Comparison of ENCODE assay signal across 8 mouse cellular contexts in the genomic region with DNA sequence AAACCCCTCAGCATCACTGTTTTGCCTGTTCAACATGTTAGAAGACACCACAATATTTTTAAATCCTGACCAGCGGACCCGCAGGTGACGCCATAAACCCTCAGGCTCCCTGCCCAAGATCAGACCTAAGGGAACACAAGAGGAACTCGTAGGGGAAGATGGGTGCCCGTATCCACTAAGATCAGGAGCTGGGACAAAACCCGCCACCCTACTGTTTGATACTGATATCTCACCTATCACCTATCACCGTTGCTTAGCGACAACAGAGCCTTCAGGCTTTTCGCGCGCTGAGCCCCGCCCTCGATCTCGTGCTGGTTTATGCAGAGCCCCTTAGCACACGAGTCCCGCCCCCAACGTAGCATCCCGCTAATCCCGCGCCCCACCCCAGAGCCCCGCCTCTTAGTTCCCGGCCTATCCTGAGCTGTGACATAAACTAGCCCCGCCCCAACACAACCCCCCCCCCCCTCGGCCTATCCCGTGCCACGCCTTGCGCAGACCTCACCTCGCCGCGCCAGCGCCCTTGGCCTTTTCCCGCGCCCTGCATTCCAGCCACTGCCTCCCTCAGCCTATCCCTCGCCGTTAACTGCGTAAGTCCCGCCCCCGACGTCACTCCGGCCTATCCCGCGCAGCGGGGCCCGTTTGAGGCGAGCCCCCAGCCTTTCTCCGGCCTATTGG. TPM values are rescaled to one million over a fixed set of nuclear protein-coding genes. Genes with fewer than 3 reads are reported as not detected.
DNase-seq lines count a peak whose midpoint lies in the region; ATAC-seq and TF ChIP-seq lines count a peak whose summit lies in the region.

A gene (plus strand): TSS at position 500 of the 675 bp plus-strand sequence.

- peak within 1 kb of the TSS; percentile 76 for H3K27ac ChIP-seq in MEL (ENCODE audit: control insufficient read depth, low read depth, low read length)
- peak within 1 kb of the TSS; percentile 41 for H3K27ac ChIP-seq in cerebellum, adult 2 months (ENCODE audit: insufficient read depth, low read length)
- peak within 1 kb of the TSS; percentile 80 for H3K27ac ChIP-seq in forebrain, postnatal 0 days (ENCODE audit: low read depth, low read length)
- H3K27ac ChIP-seq in lung, embryonic 15.5 days, result peak within 1 kb of the TSS; percentile 83

- TF ChIP-seq CTCF in MEL (IDR thresholded peaks at IDR 0.05 in 2 of 3, conservative IDR thresholded peaks at IDR 0.05 in 1 of 3; ENCODE audit: control insufficient read depth in 1 of 3, insufficient read depth in 1 of 3, low read depth in 2 of 3, low read length in 3 of 3, poor library complexity in 1 of 3, severe bottlenecking in 1 of 3), result no peak
- TF ChIP-seq CTCF in cerebellum, adult 2 months (IDR thresholded peaks at IDR 0.05; ENCODE audit: borderline replicate concordance, insufficient read depth, low read depth, low read length), result no peak
- no peak for TF ChIP-seq CTCF in forebrain, postnatal 0 days (IDR thresholded peaks at IDR 0.05; ENCODE audit: low read depth)

- peak within 1 kb of the TSS; percentile 84 for H3K9ac ChIP-seq in MEL (ENCODE audit: control insufficient read depth, low read depth, low read length, poor library complexity, severe bottlenecking)
- peak within 1 kb of the TSS; percentile 71 for H3K9ac ChIP-seq in forebrain, postnatal 0 days
- H3K9ac ChIP-seq in lung, embryonic 15.5 days, result peak within 1 kb of the TSS; percentile 76

- ATAC-seq in forebrain, postnatal 0 days, result peak; percentile 94
- ATAC-seq in lung, embryonic 15.5 days (ENCODE audit: borderline replicate concordance, extremely low read depth, low FRiP score, low TSS enrichment), result peak; percentile 98

- peak within 1 kb of the TSS; percentile 62 to 77 for H3K4me3 ChIP-seq in MEL (ENCODE audit: control insufficient read depth in 1 of 2, insufficient read depth in 1 of 2, low read depth in 2 of 2, low read length in 2 of 2)
- peak within 1 kb of the TSS; percentile 87 for H3K4me3 ChIP-seq in cerebellum, adult 2 months (replicated peaks; ENCODE audit: insufficient read depth, low read depth, low read length)
- H3K4me3 ChIP-seq in forebrain, postnatal 0 days (ENCODE audit: low read depth, low read length), result peak within 1 kb of the TSS; percentile 64
- H3K4me3 ChIP-seq in lung, embryonic 15.5 days, result peak within 1 kb of the TSS; percentile 71

- DNase-seq in MEL (ENCODE audit: low read depth, low spot score), result peak; percentile 100
- peak; percentile 99 to 100 for DNase-seq in cerebellum, adult 2 months
- DNase-seq in forebrain, postnatal 0 days, result peak; percentile 96
- DNase-seq in heart, postnatal 4 days, result peak; percentile 99
- DNase-seq in layer of hippocampus, adult 8-10 months (ENCODE audit: low spot score in 2 of 2), result peak; percentile 96 to 97
- peak; percentile 99 for DNase-seq in ovary, adult 18-20 months (ENCODE audit: low spot score)
- DNase-seq in thymus, postnatal 0 days (ENCODE audit: low spot score), result peak; percentile 96

- no peaks in the 10 kb centered on the region for H3K9me3 ChIP-seq in MEL (replicated peaks; ENCODE audit: insufficient read depth, low read length)
- H3K9me3 ChIP-seq in forebrain, postnatal 0 days (ENCODE audit: low read length), result no peaks in the 10 kb centered on the region
- H3K9me3 ChIP-seq in lung, embryonic 15.5 days, result no peaks in the 10 kb centered on the region

- no peaks in the 10 kb centered on the region for H3K27me3 ChIP-seq in MEL (ENCODE audit: control insufficient read depth in 1 of 2, insufficient read depth in 2 of 2, low read length in 2 of 2)
- no peaks in the 10 kb centered on the region for H3K27me3 ChIP-seq in cerebellum, adult 2 months (ENCODE audit: control insufficient read depth, insufficient read depth, low read length)
- no peaks in the 10 kb centered on the region for H3K27me3 ChIP-seq in forebrain, postnatal 0 days (ENCODE audit: insufficient read depth, low read length)
- H3K27me3 ChIP-seq in lung, embryonic 15.5 days, result no peaks in the 10 kb centered on the region

- peak within 1 kb of the TSS; percentile 91 for H3K4me2 ChIP-seq in forebrain, postnatal 0 days (ENCODE audit: low read depth)
- peak within 1 kb of the TSS; percentile 73 for H3K4me2 ChIP-seq in lung, embryonic 15.5 days

- TF ChIP-seq RAD21 in MEL (IDR thresholded peaks at IDR 0.05; ENCODE audit: low read depth, low read length), result no peak

- H3K79me2 ChIP-seq in MEL (ENCODE audit: control insufficient read depth, insufficient read depth, low read length, poor library complexity), result peaks cover 25% of the 10 kb centered on the region

- TF ChIP-seq POLR2A in MEL (IDR thresholded peaks at IDR 0.05; ENCODE audit: control insufficient read depth in 1 of 2, insufficient read depth in 1 of 2, low read depth in 1 of 2, low read length in 2 of 2, poor library complexity in 1 of 2), result no peak
- TF ChIP-seq POLR2A in cerebellum, adult 2 months (IDR thresholded peaks at IDR 0.05; ENCODE audit: borderline replicate concordance, insufficient read depth, low read length), result 0 out of 2 replicates have a peak, but pooled peaks have one; percentile 56

- WGBS in cerebellum, adult 2 months, result 1% methylated on average over 43 of the region's 46 CpGs
- WGBS in forebrain, postnatal 0 days, result 5% methylated on average over 44 of the region's 46 CpGs
- WGBS in lung, embryonic 15.5 days, result under 1% methylated on average over 45 of the region's 46 CpGs

- peaks cover 3 to 21% of the 10 kb centered on the region in 2 experiments; a peak in 3 of 4 replicates for H3K36me3 ChIP-seq in MEL (ENCODE audit: control insufficient read depth in 1 of 2, insufficient read depth in 2 of 2, low read length in 2 of 2)
- H3K36me3 ChIP-seq in forebrain, postnatal 0 days (ENCODE audit: insufficient read depth), result peaks cover 20% of the 10 kb centered on the region
- peaks cover 16% of the 10 kb centered on the region; the same call in 1 of the 2 replicates for H3K36me3 ChIP-seq in lung, embryonic 15.5 days

- H3K4me1 ChIP-seq in MEL (ENCODE audit: control insufficient read depth in 1 of 2, insufficient read depth in 2 of 2, low read length in 2 of 2), result peaks cover 7 to 31% of the 10 kb centered on the region in 2 experiments; a peak in 3 of 4 replicates
- peaks cover 5% of the 10 kb centered on the region; the same call in 1 of the 2 replicates for H3K4me1 ChIP-seq in cerebellum, adult 2 months (ENCODE audit: control insufficient read depth, insufficient read depth, low read length)
- peaks cover 17% of the 10 kb centered on the region for H3K4me1 ChIP-seq in forebrain, postnatal 0 days (ENCODE audit: insufficient read depth)
- peaks cover 24% of the 10 kb centered on the region for H3K4me1 ChIP-seq in lung, embryonic 15.5 days

- TF ChIP-seq EP300 in MEL (IDR thresholded peaks at IDR 0.05; ENCODE audit: low read depth in 1 of 2, low read length in 2 of 2), result no peak

TF ChIP-seq in MEL, 35 proteins besides CTCF, POLR2A, EP300 and RAD21:
- no peak for TF ChIP-seq NELFE (IDR thresholded peaks at IDR 0.05; ENCODE audit: low read depth, low read length)
- TF ChIP-seq TBP (IDR thresholded peaks at IDR 0.05; ENCODE audit: low read depth, low read length), result peak; percentile 63; the same call in 1 of the 2 replicates
- TF ChIP-seq ZMIZ1 (IDR thresholded peaks at IDR 0.05; ENCODE audit: low read depth, low read length), result no peak
- TF ChIP-seq GATA1 (IDR thresholded peaks at IDR 0.05; ENCODE audit: low read depth, low read length), result peak; percentile 94
- no peak for TF ChIP-seq ELF1 (IDR thresholded peaks at IDR 0.05; ENCODE audit: low read depth, low read length)
- TF ChIP-seq SMC3 (IDR thresholded peaks at IDR 0.05; ENCODE audit: low read depth, low read length), result no peak
- TF ChIP-seq TAL1 (IDR thresholded peaks at IDR 0.05; ENCODE audit: low read length), result peak; percentile 66
- TF ChIP-seq SIN3A (IDR thresholded peaks at IDR 0.05; ENCODE audit: low read length), result no peak
- no peak for TF ChIP-seq ETS1 (IDR thresholded peaks at IDR 0.05; ENCODE audit: low read depth, low read length)
- no peak for TF ChIP-seq MYB (IDR thresholded peaks at IDR 0.05; ENCODE audit: low read depth, low read length)
- no peak for TF ChIP-seq CHD1 (IDR thresholded peaks at IDR 0.05; ENCODE audit: low read depth, low read length)
- no peak for TF ChIP-seq HCFC1 (IDR thresholded peaks at IDR 0.05; ENCODE audit: low read depth, low read length)
- no peak for TF ChIP-seq MAFK (IDR thresholded peaks at IDR 0.05; ENCODE audit: borderline replicate concordance, low read depth, low read length)

RNA-seq across cellular contexts. Expression of the gene that starts here (rescaled TPM):
- total RNA-seq in MEL (2012; rRNA removed), result 591 and 659 TPM in 2 replicates
- 100 to 1,000 TPM in 1 of 2 experiments, not detected in 1; 531 TPM for polyA plus RNA-seq in MEL (2012; ENCODE audit: insufficient read depth in 1 of 2, insufficient read length in 2 of 2, low read depth in 1 of 2, low replicate concordance in 2 of 2, missing spikeins in 1 of 2)
- polyA plus RNA-seq in cerebellum, adult 2 months (2012; rRNA removed), result 33.6 and 34.6 TPM in 2 replicates
- total RNA-seq in forebrain, postnatal 0 days (2014; rRNA removed), result 28.0 and 31.4 TPM in 2 replicates
- 50.5 and 61.5 TPM in 2 replicates for polyA plus RNA-seq in forebrain, postnatal 0 days (2015; fragmentation: Nextera tagmentation; extraction: Ambion mirVana)
- 10 to 100 TPM; 39.9 to 43.2 TPM for total RNA-seq in heart, postnatal 4 days (2021)
- 10 to 100 TPM; 20.8 to 23.5 (median 22.1) TPM for total RNA-seq in layer of hippocampus, adult 8-10 months (2022)
- polyA plus RNA-seq in lung, embryonic 15.5 days (2015; fragmentation: Nextera tagmentation; extraction: Ambion mirVana), result 232 and 246 TPM in 2 replicates
- polyA plus RNA-seq in thymus, postnatal 0 days (2015; fragmentation: Nextera tagmentation; extraction: Ambion mirVana), result 174 and 203 TPM in 2 replicates

Comparison
In these comparisons a context has a peak if more than half of its experiments do, and no peak if none do; other contexts are left out.
1. Peak in every context shown above with its lines: DNase-seq, ATAC-seq, H3K4me3 ChIP-seq and H3K27ac ChIP-seq.
2. RNA of the gene that starts here (total RNA-seq): 591 to 659 TPM in MEL; 39.9 to 43.2 TPM in heart, postnatal 4 days, 28.0 to 31.4 TPM in forebrain, postnatal 0 days and 20.8 to 23.5 TPM in layer of hippocampus, adult 8-10 months; every median in the first group is over 10 times any median in the second.